Mouse (Mus musculus) small intestine, adult 2 months (tissue): ENCODE measurements around the gene Bag5. TPM values are rescaled to one million over a fixed set of nuclear protein-coding genes. Genes with fewer than 3 reads are reported as not detected.
"Not testable (repeated sequence)": the region's sequence is repeated elsewhere in the genome, so short reads cannot be mapped to it uniquely, and the experiment has no call there.

ENCODE experiments used
- H3K27ac ChIP-seq: fragments of 200-500 bp; 2 replicates; pipeline ENCODE4 v1.5.1; 2012; ENCODE audit warnings: low read depth, low read length, control low read depth, inconsistent platforms; ENCODE audit not compliant: insufficient read depth
- H3K27me3 ChIP-seq: fragments of 200-500 bp; 2 replicates; pipeline ENCODE4 v1.6.1; 2012; ENCODE audit warnings: mild to moderate bottlenecking, moderate library complexity, low read length, inconsistent platforms; ENCODE audit not compliant: control insufficient read depth, insufficient read depth
- H3K36me3 ChIP-seq: fragments of 200-500 bp; 2 replicates; pipeline ENCODE4 v1.6.1; 2012; ENCODE audit warnings: mild to moderate bottlenecking, low read length, control low read depth, inconsistent platforms; ENCODE audit not compliant: control insufficient read depth, insufficient read depth
- H3K4me1 ChIP-seq: fragments of 200-500 bp; 2 replicates; pipeline ENCODE4 v1.6.1; 2012; ENCODE audit warnings: low read length, inconsistent platforms, mixed read lengths; ENCODE audit not compliant: control insufficient read depth, insufficient read depth, insufficient read length
- H3K4me3 ChIP-seq: fragments of 200-500 bp; 2 replicates; pipeline ENCODE4 v1.5.1; 2012; ENCODE audit warnings: low read depth, mild to moderate bottlenecking, control low read depth, inconsistent platforms, low read length, moderate library complexity
- CTCF ChIP-seq: fragments of 200-500 bp; IDR thresholded peaks from 2 replicates; pipeline ENCODE4 v1.5.1; 2012; ENCODE audit warnings: low read depth, mild to moderate bottlenecking, control low read depth, inconsistent platforms, low read length, moderate library complexity, mixed read lengths; ENCODE audit not compliant: insufficient replicate concordance, insufficient read length; ENCODE audit errors: extremely low read depth
- POLR2A ChIP-seq: fragments of 200-500 bp; IDR thresholded peaks from 2 replicates; pipeline ENCODE4 v1.6.1; 2012; ENCODE audit warnings: low read depth, mild to moderate bottlenecking, control low read depth, inconsistent platforms, low read length, moderate library complexity
- WGBS: fragments of 180-500 bp; shearing (Covaris S2); methylation state at CpG from one replicate; pipeline ENCODE4 v1.1.7; 2018; 5-methylcytosine and 5-hydroxymethylcytosine counted together
- polyA plus RNA-seq: library from polyadenylated mRNA; depleted of rRNA; stranded (reverse); fragments of >200 nt; gene quantifications from 2 replicates; pipeline ENCODE4 v1.2.3, GENCODE M21; 2012; rRNA removed

Gene Bag5
- polyA plus RNA-seq, 1 experiment, result 5.5 TPM

DNA sequence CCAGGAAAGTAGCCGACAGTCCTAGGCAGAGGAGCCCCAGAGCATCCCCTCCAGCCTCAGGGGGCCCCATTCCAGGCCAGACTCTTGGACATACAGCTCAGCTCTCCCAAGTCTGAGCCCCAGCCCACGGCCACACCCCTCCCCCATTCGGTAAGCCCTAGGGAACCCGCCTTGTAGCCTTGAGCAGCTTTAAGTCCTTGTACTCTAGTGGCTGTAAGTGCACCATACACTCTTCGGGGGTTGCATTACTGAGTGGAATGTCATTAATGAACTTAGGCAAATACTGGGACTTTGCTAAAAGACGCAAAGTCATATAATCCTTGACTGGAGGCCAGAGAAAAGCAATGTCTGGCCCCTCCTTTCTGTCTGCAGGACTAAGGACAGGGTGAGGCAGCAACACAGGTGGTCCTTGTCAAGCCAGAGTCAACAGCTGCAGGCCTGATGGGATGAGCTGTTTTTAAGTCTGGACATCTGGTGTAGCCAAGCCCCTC, 48.9 kb downstream of the Bag5 start:
- WGBS, result 50% methylated on average over 6 of the region's 6 CpGs
- Histone ChIP-seq H3K36me3 (no peaks in the 10 kb centered on the region), H3K27ac (no peak overlapping the region), H3K4me1 (peaks cover 2% of the 10 kb centered on the region; the same call in 1 of the 2 replicates), H3K27me3 (no peaks in the 10 kb centered on the region), H3K4me3 (no peak overlapping the region)
- TF ChIP-seq POLR2A, result no peak
- no peak for TF ChIP-seq CTCF

GRCm38 (mm10) chr12:111663228-111664143, 49.6 kb downstream of the Bag5 start:
- 68% methylated on average over 17 of the region's 17 CpGs for WGBS
- Histone ChIP-seq H3K4me1 (no peaks in the 10 kb centered on the region; the same call in 1 of the 2 replicates), H3K36me3 (no peaks in the 10 kb centered on the region), H3K27ac (no peak overlapping the region), H3K4me3 (no peak overlapping the region), H3K27me3 (no peaks in the 10 kb centered on the region)
- TF ChIP-seq POLR2A (no peak), CTCF (no peak)

DNA sequence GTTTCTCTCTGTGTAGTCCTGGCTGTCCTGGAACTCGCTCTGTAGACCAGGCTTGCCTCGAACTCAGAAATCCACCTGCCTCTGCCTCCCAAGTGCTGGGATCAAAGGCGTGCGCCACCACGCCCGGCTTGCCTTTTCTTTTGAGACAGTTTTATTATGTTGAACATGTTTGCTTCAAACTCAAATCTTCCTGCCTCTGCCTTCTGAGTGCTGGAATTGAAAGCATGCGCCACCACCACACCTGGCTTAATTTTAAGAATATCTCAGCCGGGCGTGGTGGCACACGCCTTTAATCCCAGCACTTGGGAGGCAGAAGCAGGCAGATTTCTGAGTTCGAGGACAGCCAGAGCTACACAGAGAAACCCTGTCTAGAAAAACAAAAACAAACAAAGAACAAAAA, 51.5 kb downstream of the Bag5 start:
- not testable (repeated sequence) for H3K4me1 ChIP-seq, H3K36me3 ChIP-seq
- 95% methylated on average over 11 of the region's 11 CpGs for WGBS

DNA sequence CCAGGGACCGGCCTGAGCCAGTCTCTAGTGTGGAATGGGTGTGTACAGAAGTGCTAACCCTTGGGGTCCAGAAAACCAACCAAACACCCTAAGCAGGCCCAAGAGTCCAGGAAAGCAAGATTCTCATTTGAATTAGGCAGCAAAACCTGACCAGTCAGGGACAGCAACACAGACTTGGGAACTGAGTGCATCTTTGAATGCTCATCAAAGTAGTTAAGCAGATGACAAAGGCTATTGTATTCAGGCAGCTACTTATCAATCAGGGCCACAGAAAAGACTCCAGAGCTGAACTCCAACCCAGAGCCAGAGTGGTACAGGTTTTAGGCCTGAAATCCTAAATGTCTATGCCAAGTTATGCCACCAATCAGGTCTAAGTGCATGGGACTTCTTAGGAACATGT, 52.4 kb downstream of the Bag5 start:
- H3K4me3 ChIP-seq, result no peak overlapping the region
- no peaks in the 10 kb centered on the region for H3K27me3 ChIP-seq
- no peaks in the 10 kb centered on the region for H3K4me1 ChIP-seq
- no peak overlapping the region for H3K27ac ChIP-seq
- peaks cover 15% of the 10 kb centered on the region for H3K36me3 ChIP-seq
- 96% methylated on average over 1 of the region's 1 CpGs for WGBS
- TF ChIP-seq CTCF (no peak), POLR2A (no peak)

More for the DNA sequence above, 51.5 kb downstream of the Bag5 start:
- H3K27me3 ChIP-seq, H3K27ac ChIP-seq, H3K4me3 ChIP-seq: not testable (repeated sequence)

Other genes with a start within 250 kb of the Bag5 start
- 0.43 and 0.53 TPM in 2 replicates for gene Gm266, start 227.4 kb downstream of the Bag5 start, polyA plus RNA-seq
- gene Eif5, start 175.2 kb downstream of the Bag5 start, polyA plus RNA-seq, result 25.8 and 55.8 TPM in 2 replicates
- 9.8 and 19.3 TPM in 2 replicates for gene Mark3, start 138.7 kb downstream of the Bag5 start, polyA plus RNA-seq
- gene Ckb, start 40.9 kb downstream of the Bag5 start, polyA plus RNA-seq, result 599 and 1,328 TPM in 2 replicates
- 24.9 and 33.6 TPM in 2 replicates for gene Trmt61a, start 35.2 kb downstream of the Bag5 start, polyA plus RNA-seq
- 12.1 and 16.7 TPM in 2 replicates for gene Apopt1, start within 50 bp of the Bag5 start, polyA plus RNA-seq
- 37.2 and 55.8 TPM in 2 replicates for gene Klc1, start 45.6 kb upstream of the Bag5 start, polyA plus RNA-seq
- gene Xrcc3, start 100.6 kb upstream of the Bag5 start, polyA plus RNA-seq, result 6.5 and 9.3 TPM in 2 replicates
- 59.5 and 146 TPM in 2 replicates for gene Zfyve21, start 100.9 kb upstream of the Bag5 start, polyA plus RNA-seq
- gene Ppp1r13b, start 194.9 kb upstream of the Bag5 start, polyA plus RNA-seq, result 12.2 and 22.8 TPM in 2 replicates